Mouse (Mus musculus): Measurements from ENCODE around the gene Plin5. TPM values are rescaled to one million over a fixed set of nuclear protein-coding genes. Genes with fewer than 3 reads are reported as not detected.

Plin5 gene
- polyA plus RNA-seq, 1 experiment from 2014 or later, result 57.3 TPM

- Histone ChIP-seq H3K4me3 (ENCODE audit: low read depth, low read length) (no peak overlapping the region), H3K27ac (ENCODE audit: low read depth) (no peak overlapping the region), H3K4me2 (ENCODE audit: low read depth, low read length) (no peak overlapping the region), H3K4me1 (ENCODE audit: insufficient read depth) (peaks cover 35% of the 10 kb centered on the region), H3K27me3 (ENCODE audit: insufficient read depth, low read length) (no peaks in the 10 kb centered on the region), H3K9me3 (ENCODE audit: low read length) (no peaks in the 10 kb centered on the region), H3K9ac (replicated peaks) (no peak overlapping the region), H3K36me3 (replicated peaks; ENCODE audit: insufficient read depth, low read length) (peaks cover 12% of the 10 kb centered on the region)
- ATAC-seq (no peak), DNase-seq (no peak)
- no peak for TF ChIP-seq CTCF (IDR thresholded peaks at IDR 0.05; ENCODE audit: low read depth)
- TF ChIP-seq EP300 (IDR thresholded peaks at IDR 0.05; ENCODE audit: low read depth), result no peak
- WGBS (ENCODE audit: insufficient replicate concordance), result 80% methylated on average over 5 of the region's 5 CpGs
Observed at GRCm38 (mm10) chr17:56077523-56077922, 39.9 kb downstream of the Plin5 start.

DNA sequence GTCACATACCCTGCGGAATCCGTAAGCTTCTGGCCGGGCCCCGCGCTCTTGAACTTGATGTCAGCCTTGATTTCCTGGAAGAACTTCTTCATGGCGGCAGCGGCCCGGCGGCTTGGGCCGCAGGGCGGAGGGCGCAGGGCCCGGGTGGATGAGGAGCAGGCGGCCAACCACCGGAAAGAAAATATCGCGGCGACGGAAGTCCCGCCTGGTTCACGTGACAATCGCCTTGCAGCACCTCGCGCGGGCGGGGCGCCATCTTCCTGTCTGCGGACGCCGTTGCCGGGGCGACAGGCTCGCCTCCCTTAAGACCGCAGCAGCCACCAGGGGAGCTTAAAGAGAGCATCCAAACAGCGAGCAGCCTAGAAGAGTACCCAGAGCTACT, 42.6 kb downstream of the Plin5 start, which contains the start of gene Ubxn6:
TSS of gene Ubxn6 (minus strand) at position 202 of the 382 bp plus-strand sequence.
- Histone ChIP-seq H3K9me3 (ENCODE audit: low read length) (no peaks in the 10 kb centered on the region), H3K9ac (replicated peaks) (peak within 1 kb of the TSS; percentile 79), H3K36me3 (replicated peaks; ENCODE audit: insufficient read depth, low read length) (peaks cover 27% of the 10 kb centered on the region), H3K4me2 (ENCODE audit: low read depth, low read length) (peak within 1 kb of the TSS; percentile 91), H3K27me3 (ENCODE audit: insufficient read depth, low read length) (no peaks in the 10 kb centered on the region), H3K27ac (ENCODE audit: low read depth) (peak within 1 kb of the TSS; percentile 100), H3K4me1 (ENCODE audit: insufficient read depth) (peaks cover 20% of the 10 kb centered on the region), H3K4me3 (ENCODE audit: low read depth, low read length) (peak within 1 kb of the TSS; percentile 82)
- DNase-seq (peak; percentile 97), ATAC-seq (peak; percentile 27)
- WGBS (ENCODE audit: insufficient replicate concordance), result under 1% methylated on average over 34 of the region's 35 CpGs
- peak; percentile 55 for TF ChIP-seq CTCF (IDR thresholded peaks at IDR 0.05; ENCODE audit: low read depth)
- no peak for TF ChIP-seq EP300 (IDR thresholded peaks at IDR 0.05; ENCODE audit: low read depth)

DNA sequence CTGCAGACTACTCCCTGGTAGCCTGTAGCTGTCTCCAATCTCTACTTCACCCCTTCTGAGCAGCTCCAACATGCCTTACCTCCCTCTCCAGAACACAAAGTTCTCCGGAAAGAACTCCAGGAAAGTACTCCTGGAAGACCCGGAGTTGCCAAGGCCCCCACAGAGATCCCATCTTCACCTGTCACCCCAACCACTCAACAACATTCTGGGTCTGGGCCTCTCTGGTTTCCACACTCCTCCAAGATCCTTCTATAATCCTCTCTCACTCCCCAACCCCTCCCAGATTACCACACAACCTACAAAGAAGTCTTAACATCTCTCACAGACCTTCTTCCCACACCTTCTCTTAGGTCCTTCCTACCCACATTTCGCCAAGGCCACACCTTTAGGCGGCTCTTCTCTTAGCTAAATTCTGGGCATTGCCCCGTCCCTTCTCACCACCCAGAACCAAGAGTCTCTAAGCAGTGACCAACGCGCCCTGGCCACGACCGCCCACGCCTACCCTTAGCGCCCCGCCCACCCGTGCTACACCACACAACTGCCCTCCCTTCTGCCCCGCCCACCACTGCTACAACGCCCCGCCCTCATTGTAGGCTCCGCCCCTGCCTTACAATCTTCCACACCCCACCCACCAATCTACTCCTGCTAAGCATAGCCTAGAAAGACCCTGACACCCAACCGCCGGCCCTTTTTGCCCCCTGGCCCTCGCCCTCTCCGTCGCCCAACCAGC, 43.1 kb downstream of the Plin5 start:
- peak; percentile 95 for DNase-seq
- TF ChIP-seq CTCF (IDR thresholded peaks at IDR 0.05; ENCODE audit: low read depth) (no peak), EP300 (IDR thresholded peaks at IDR 0.05; ENCODE audit: low read depth) (no peak)
- H3K4me3 ChIP-seq (ENCODE audit: low read depth, low read length), result peak overlapping the region; percentile 82
- H3K9ac ChIP-seq (replicated peaks), result peak overlapping the region; percentile 79
- no peaks in the 10 kb centered on the region for H3K27me3 ChIP-seq (ENCODE audit: insufficient read depth, low read length)
- peaks cover 20% of the 10 kb centered on the region for H3K4me1 ChIP-seq (ENCODE audit: insufficient read depth)
- no peaks in the 10 kb centered on the region for H3K9me3 ChIP-seq (ENCODE audit: low read length)
- peaks cover 32% of the 10 kb centered on the region for H3K36me3 ChIP-seq (replicated peaks; ENCODE audit: insufficient read depth, low read length)
- peak overlapping the region; percentile 91 for H3K4me2 ChIP-seq (ENCODE audit: low read depth, low read length)
- H3K27ac ChIP-seq (ENCODE audit: low read depth), result peak overlapping the region; percentile 100
- peak; percentile 33 for ATAC-seq
- WGBS (ENCODE audit: insufficient replicate concordance), result 7% methylated on average over 22 of the region's 22 CpGs

DNA sequence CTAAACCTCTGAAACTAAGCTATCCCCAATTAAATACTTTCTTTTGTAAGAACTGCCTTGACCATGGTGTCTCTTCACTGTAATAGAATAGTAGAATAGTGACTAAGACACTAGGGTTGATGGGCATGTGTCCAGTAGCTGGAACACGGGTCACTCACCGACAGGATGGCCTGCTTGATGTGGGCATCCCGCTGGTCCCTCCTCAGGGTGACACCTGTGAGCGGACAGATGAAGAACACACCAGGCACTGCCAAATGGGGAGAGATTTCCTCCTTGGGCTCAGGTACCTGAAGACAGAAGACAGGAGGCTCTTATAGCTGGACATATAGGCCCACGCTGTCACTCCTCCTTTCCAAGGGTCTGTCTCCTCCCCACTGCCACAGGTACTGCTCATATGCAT, 45.2 kb downstream of the Plin5 start:
- no peak overlapping the region for H3K27ac ChIP-seq (ENCODE audit: low read depth)
- no peak for ATAC-seq
- no peak for TF ChIP-seq CTCF (IDR thresholded peaks at IDR 0.05; ENCODE audit: low read depth)
- TF ChIP-seq EP300 (IDR thresholded peaks at IDR 0.05; ENCODE audit: low read depth), result no peak
- DNase-seq, result no peak
- H3K36me3 ChIP-seq (replicated peaks; ENCODE audit: insufficient read depth, low read length), result peaks cover 52% of the 10 kb centered on the region
- no peak overlapping the region for H3K9ac ChIP-seq (replicated peaks)
- 89% methylated on average over 5 of the region's 5 CpGs for WGBS (ENCODE audit: insufficient replicate concordance)
- peaks cover 15% of the 10 kb centered on the region for H3K4me1 ChIP-seq (ENCODE audit: insufficient read depth)
- H3K4me3 ChIP-seq (ENCODE audit: low read depth, low read length), result no peak overlapping the region
- no peaks in the 10 kb centered on the region for H3K9me3 ChIP-seq (ENCODE audit: low read length)
- no peak overlapping the region for H3K4me2 ChIP-seq (ENCODE audit: low read depth, low read length)
- H3K27me3 ChIP-seq (ENCODE audit: insufficient read depth, low read length), result no peaks in the 10 kb centered on the region

DNA sequence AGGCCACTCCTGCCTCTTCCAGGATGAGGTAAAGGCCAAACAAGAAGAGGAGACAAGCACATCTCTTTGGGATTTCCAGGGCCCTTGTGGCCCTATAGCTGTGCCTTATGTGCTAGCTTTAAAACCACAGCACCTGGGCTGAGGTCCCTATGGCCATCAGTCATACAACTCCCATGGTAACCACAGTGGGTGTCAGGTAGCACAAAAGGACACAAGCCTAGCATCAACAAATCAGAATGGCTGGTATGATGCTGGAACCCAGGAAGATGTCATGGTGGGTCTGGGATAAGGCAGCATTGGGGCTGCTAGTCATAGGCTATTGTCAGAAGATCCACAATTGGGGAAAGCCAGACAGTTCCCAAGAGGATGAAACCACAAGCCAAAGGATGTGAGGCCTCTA, 46.3 kb downstream of the Plin5 start:
- ATAC-seq (no peak), DNase-seq (no peak)
- no peaks in the 10 kb centered on the region for H3K27me3 ChIP-seq (ENCODE audit: insufficient read depth, low read length)
- no peak overlapping the region for H3K4me2 ChIP-seq (ENCODE audit: low read depth, low read length)
- no peaks in the 10 kb centered on the region for H3K9me3 ChIP-seq (ENCODE audit: low read length)
- no peak overlapping the region for H3K27ac ChIP-seq (ENCODE audit: low read depth)
- H3K9ac ChIP-seq (replicated peaks), result no peak overlapping the region
- peaks cover 15% of the 10 kb centered on the region for H3K4me1 ChIP-seq (ENCODE audit: insufficient read depth)
- no peak overlapping the region for H3K4me3 ChIP-seq (ENCODE audit: low read depth, low read length)
- peaks cover 61% of the 10 kb centered on the region for H3K36me3 ChIP-seq (replicated peaks; ENCODE audit: insufficient read depth, low read length)
- TF ChIP-seq EP300 (IDR thresholded peaks at IDR 0.05; ENCODE audit: low read depth), result no peak
- no peak for TF ChIP-seq CTCF (IDR thresholded peaks at IDR 0.05; ENCODE audit: low read depth)

GRCm38 (mm10) chr17:56069066-56069465, 48.3 kb downstream of the Plin5 start:
- H3K9me3 ChIP-seq (ENCODE audit: low read length), result no peaks in the 10 kb centered on the region
- ATAC-seq (no peak), DNase-seq (no peak)
- peaks cover 79% of the 10 kb centered on the region for H3K36me3 ChIP-seq (replicated peaks; ENCODE audit: insufficient read depth, low read length)
- peaks cover 4% of the 10 kb centered on the region for H3K4me1 ChIP-seq (ENCODE audit: insufficient read depth)
- H3K9ac ChIP-seq (replicated peaks), result no peak overlapping the region
- H3K4me3 ChIP-seq (ENCODE audit: low read depth, low read length), result no peak overlapping the region
- TF ChIP-seq EP300 (IDR thresholded peaks at IDR 0.05; ENCODE audit: low read depth) (no peak), CTCF (IDR thresholded peaks at IDR 0.05; ENCODE audit: low read depth) (no peak)
- H3K27me3 ChIP-seq (ENCODE audit: insufficient read depth, low read length), result no peaks in the 10 kb centered on the region
- no peak overlapping the region for H3K4me2 ChIP-seq (ENCODE audit: low read depth, low read length)
- WGBS (ENCODE audit: insufficient replicate concordance), result 94% methylated on average over 14 of the region's 14 CpGs
- H3K27ac ChIP-seq (ENCODE audit: low read depth), result no peak overlapping the region

All from liver, postnatal 0 days (tissue).